Mouse (Mus musculus) cerebellum, postnatal 25 days (tissue): ENCODE results near the gene C330007P06Rik.

ENCODE experiments used
- DNase-seq, 2 experiments: peaks; one replicate each; pipeline ENCODE4 v3.0.0; 2021; ENCODE audit warnings: mixed read lengths in 2 of 2

The C330007P06Rik gene

GRCm38 (mm10) chrX:36833397-36834084, 40.4 kb downstream of the C330007P06Rik start:
- DNase-seq: peak; percentile 74 to 85

- no peak for DNase-seq
These were observed 42.3 kb downstream of the C330007P06Rik start for GRCm38 (mm10) chrX:36831632-36832031.

- DNase-seq: peak; percentile 39 to 65
These were observed 43.6 kb downstream of the C330007P06Rik start for GRCm38 (mm10) chrX:36830271-36830670.

- no peak for DNase-seq
These were observed 47.0 kb downstream of the C330007P06Rik start for GRCm38 (mm10) chrX:36826873-36827272.

- DNase-seq: no peak
These were observed 48.9 kb downstream of the C330007P06Rik start for GRCm38 (mm10) chrX:36825032-36825431.

- no peak for DNase-seq
These were observed 49.8 kb downstream of the C330007P06Rik start for GRCm38 (mm10) chrX:36823932-36824711.

- peak in 1 of 2 experiments; percentile 51 for DNase-seq
These were observed 53.7 kb downstream of the C330007P06Rik start for GRCm38 (mm10) chrX:36820201-36820600.

- DNase-seq: no peak
These were observed 54.3 kb downstream of the C330007P06Rik start for GRCm38 (mm10) chrX:36819575-36819974.

- DNase-seq: peak; percentile 23 to 37
These were observed 56.9 kb downstream of the C330007P06Rik start for GRCm38 (mm10) chrX:36816953-36817441.

GRCm38 (mm10) chrX:36816368-36816899, 57.5 kb downstream of the C330007P06Rik start:
- no peak for DNase-seq

- no peak for DNase-seq
These were observed 58.5 kb downstream of the C330007P06Rik start for GRCm38 (mm10) chrX:36815439-36815838.

- no peak for DNase-seq
These were observed 58.9 kb downstream of the C330007P06Rik start for GRCm38 (mm10) chrX:36815022-36815421.

- DNase-seq: no peak
These were observed 59.6 kb downstream of the C330007P06Rik start for GRCm38 (mm10) chrX:36814161-36814836.

GRCm38 (mm10) chrX:36811377-36811776, 62.5 kb downstream of the C330007P06Rik start:
- DNase-seq: peak in 1 of 2 experiments; percentile 58

GRCm38 (mm10) chrX:36808318-36808683, 65.6 kb downstream of the C330007P06Rik start:
- DNase-seq: no peak

GRCm38 (mm10) chrX:36807360-36808317, 66.3 kb downstream of the C330007P06Rik start:
- DNase-seq: peak; percentile 92 to 93

- no peak for DNase-seq
These were observed 68.3 kb downstream of the C330007P06Rik start for GRCm38 (mm10) chrX:36805466-36806235.

- DNase-seq: no peak
These were observed 69.7 kb downstream of the C330007P06Rik start for GRCm38 (mm10) chrX:36804196-36804595.

GRCm38 (mm10) chrX:36803189-36803588, 70.7 kb downstream of the C330007P06Rik start:
- DNase-seq: no peak

GRCm38 (mm10) chrX:36799131-36799879, 74.6 kb downstream of the C330007P06Rik start:
- no peak for DNase-seq
